Mouse (Mus musculus) kidney, postnatal 10 days (tissue): ENCODE results near the gene Ankrd9.

Experiments used
- DNase-seq: peaks from one replicate; pipeline ENCODE4 v3.0.0; 2021; ENCODE audit warnings: mixed read lengths

Gene Ankrd9

DNA sequence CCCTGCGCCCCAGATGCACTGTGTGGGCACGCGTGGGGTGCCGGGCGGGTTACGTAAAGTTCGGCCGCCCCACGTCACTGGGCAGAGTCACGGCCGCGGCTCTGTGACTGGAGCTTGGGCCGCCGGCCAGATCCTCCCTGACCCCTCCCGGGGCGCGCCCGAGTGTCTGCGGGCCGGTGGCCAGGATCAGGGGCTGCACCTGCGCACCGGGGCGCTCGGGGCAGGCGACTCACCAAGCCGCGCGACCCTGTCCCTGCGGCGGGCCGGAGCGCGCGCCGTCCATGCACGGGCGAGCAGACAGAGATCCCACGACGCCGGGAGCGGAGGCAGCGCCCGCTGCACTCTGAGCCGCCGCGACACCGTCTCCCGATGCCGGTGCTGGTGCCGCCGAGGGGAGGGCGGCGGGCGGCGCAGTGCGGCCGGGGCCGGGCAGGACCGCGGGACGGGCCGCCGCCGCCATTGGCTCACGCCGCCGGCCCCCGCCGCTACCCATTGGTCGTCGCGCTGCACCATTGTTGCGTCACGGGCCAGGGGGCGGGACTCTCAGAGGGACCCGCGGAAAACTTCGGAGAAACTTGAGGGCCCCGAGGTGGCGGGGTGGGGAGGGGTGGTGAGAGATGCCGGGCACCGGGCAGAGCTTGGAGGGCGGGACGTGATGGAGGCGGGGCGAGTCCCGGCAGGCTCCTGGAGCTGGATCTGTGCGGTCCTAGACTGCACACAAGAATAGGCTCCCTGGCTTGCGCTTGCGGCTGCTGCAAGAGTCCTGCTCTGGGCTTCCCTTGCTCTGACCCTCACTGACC, at the start of gene Ankrd9:
Gene Ankrd9, minus strand, starts transcription at position 434 of the 800 bp plus-strand sequence.
- DNase-seq: peak; percentile 99

DNA sequence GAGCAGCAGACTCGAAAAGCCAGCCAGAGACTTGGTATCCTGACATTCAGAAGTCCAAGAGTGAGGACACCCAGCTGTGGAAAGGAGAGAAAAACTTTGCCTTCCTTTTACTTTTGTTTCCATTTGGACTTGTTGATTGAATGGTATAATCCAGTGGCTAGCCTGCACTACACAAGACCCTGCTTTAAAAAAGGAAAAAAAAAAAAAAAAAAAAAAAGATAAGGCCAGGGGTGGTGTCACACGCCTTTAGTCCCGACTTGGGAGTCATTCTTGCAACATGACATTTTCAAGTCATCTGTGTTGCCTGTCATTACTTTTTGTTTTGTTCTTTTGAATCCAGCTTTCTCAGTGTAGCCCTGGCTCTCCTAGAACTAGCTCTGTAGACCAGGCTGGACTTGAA, 42.7 kb upstream of the Ankrd9 start:
- DNase-seq: no peak

DNA sequence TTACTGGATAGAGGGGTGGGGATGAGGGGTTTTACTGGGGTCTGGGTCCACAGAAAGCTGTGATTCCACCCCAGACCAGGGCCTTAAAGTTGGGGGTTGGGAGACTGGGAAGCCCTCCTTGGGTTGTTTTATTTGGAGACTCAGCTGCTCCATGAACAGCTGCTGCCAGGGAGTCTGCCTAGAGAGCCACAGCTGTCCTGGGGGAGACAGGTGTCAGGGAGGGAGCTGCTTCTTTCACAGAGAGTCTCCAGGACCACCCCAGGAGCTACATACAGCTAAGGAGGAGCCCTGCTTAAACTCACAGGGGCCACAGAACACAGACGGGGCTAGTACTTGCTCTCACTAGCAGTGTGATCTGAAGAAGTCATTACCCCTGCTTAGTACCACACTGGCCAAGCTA, 42.3 kb upstream of the Ankrd9 start:
- DNase-seq: no peak

DNA sequence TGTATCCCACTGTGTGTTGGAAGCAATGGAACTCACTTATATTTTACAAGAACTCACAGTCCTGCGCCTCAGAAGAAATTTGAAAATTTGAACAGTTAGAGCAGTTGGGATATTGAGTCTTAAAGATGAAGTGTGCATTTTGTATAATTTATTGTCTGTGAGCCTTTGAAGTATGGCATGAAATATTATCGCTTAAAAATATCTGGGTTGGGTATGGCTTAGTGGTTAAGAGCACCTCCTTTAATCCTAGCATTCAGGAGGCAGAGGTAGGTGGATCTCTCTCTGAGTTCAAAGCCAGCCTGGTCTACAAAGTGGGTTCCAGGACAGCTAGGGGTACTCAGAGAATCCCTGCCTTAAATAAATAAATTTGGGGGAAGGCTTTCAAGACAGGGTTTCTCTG, 40.2 kb upstream of the Ankrd9 start:
- DNase-seq: no peak

DNA sequence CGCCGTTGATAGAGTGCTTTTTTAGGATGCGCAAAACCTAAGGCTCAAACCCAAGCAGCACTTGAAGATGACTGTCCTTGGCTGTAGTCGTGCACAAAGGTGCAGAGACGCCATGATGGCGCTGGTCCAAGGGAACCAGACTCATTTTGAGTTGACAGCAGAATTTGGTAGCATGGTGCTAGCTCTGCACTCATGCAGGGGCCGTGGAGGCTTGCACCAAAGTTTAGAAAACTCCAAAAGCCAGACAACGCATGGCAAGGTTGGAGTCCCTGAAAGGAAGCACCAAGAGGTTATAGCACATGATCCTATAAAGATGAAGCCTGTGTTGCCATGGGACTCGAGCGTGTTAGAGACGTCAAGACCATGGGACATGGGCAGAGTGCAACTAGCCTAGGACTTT, 39.2 kb upstream of the Ankrd9 start:
- no peak for DNase-seq

DNA sequence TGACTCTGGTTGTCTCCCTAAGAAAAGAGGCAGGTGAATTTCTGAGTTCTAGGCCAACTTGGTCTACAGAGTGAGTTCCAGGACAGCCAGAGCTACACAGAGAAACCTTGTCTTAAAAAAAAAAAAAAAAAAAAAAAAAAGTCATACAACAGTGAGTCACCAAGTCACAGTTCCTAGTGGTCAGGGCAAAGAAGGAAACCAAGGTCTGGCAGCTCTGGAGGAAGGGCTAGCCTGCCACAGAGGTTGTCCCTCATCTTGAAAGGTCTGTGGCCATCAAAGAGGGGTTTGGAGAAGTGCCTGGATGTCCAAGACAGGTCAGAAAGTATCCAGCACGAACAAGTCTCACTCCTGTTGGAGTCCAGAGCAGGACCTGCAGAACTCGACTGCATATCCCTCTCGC, 38.0 kb upstream of the Ankrd9 start:
- no peak for DNase-seq

DNA sequence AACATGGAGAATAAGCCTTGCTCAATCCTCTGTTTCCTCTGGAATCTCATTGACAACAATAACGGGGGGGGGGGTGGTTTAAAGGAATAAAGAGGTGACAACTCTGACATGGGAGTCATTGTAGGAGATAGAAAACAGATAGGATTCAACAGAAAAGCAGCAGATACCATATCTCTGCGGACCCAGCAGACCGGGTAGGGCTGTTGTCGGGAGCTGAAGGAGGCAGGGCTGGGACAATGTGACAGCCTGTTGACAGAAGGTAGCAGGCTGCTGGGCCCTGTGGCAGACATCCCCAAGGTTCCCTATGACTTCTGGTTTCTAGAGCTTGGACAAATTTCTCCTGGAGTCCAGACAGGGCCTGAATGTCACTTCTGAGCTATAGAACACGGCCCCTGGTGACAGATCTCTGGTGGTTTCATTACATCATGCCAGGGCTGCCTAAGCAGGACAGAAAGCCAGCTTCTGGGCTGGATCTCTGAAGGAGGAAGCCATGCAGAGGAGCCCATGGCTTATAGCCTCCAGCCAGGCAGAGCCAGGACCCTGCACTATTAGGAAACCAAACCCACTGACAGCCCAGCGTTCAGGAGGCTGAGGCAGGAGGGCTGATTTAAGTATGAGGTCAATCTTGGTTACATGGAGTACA, 30.9 kb upstream of the Ankrd9 start:
- no peak for DNase-seq

DNA sequence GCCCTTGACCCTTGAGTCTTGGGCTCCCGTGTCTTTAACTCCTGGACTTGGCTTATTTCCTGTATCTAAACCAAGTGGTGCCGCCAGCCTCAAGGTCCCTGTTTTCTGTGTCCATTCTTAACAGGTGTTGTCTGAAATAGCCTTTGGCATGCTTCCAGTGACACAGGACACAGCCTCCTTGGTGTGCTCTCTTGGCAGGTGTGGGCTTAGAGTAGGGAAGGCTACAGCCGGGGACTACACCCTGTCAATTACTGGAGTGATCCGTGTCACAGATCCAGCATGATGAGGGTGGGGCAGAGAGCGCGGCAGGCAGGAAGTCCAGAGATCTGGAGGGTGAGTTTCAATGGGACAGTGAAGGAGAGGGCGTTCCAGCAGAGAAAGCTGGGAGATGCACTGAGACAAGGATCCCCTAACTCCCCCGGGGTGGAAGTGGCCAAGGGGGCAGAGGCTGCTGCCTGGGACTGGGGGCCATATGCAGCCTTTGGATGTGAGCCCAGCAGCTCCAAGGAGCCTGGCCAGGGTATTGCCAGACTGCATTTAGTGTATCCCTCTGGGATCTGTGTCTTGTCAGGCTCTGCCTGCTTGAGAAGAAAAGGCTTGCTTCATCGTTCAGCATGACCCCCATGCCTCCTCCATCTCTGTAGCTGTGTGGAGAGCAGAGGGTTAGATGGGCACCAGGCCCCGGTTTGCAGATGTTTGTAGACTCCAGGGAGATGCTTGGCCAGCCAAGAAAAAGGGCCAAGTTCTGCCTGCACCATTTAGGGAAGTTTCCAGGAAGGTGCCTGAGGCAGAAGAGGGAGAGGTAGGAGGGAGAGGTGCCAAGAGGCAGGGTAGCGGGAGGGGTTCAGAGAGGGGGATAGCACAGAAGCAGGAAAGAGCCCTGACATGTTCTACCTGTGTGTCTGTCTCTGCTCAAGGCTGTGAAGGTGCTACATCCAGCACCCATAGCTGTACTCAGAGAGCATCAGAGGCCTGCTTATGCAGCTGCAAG, 30.0 kb upstream of the Ankrd9 start:
- no peak for DNase-seq

DNA sequence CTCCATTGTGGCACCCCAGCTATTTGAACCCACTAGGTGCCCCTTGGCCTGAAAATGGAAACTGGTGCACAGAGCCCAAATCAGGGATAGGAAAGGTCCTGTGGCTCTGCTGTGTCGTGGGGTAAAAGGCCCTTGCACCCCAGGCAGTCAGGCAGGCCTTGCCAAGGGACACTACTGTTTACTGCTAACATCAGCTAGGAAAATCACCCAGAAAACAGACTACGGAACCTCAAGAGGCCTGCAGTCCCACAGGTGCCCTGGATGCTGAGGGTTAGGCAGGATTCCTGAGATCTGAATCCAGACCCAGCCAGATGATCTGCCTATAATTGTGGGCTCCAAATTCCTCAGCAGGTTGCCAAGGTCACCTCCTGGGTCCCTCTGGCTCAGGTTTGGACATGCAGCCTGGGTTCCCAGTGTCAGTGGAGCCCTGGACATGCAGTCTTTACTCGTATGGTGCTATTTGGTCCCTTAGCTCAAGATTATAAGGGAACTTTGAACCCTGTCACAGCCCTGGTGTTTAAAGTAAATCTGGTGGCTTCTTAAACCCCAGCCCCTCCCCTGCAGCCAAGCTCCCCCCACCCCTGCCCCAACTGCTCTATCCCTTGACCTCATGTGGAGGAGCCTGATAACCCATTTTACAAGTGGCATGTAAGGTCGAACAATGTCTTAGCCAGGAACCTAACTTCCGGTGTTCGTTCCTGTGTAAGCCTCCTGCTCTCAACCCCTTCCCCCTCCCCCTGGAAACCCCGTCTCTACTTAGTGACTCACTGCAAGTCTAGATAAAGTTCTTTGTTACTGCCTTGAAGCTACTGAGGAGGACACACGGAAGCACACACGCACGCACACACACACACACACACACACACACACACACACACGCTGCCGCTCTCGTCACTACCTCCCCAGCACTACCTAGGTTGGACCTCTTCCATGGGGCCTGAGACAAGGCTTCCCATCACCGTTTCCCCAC, 28.6 kb upstream of the Ankrd9 start:
- peak; percentile 71 for DNase-seq

DNA sequence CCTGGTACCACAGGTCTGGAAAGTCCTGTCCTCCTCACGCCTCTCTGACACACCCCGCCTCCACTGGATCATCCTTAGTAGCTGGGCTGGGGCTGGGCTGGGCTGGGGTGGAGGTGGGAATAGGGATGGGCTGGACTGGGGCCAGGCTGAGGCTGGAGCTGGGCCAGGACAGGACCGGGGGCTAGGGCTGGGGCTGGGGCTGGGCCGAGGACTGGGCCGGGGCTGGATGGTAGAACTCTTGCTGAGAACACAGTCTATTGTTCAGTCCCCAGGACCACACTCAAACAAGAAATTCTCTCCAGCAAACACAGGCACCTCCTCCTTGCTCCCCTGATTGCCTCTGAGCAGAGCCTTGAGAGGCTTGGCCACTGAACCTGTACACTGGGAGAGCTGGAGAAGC, 27.5 kb upstream of the Ankrd9 start:
- no peak for DNase-seq

DNA sequence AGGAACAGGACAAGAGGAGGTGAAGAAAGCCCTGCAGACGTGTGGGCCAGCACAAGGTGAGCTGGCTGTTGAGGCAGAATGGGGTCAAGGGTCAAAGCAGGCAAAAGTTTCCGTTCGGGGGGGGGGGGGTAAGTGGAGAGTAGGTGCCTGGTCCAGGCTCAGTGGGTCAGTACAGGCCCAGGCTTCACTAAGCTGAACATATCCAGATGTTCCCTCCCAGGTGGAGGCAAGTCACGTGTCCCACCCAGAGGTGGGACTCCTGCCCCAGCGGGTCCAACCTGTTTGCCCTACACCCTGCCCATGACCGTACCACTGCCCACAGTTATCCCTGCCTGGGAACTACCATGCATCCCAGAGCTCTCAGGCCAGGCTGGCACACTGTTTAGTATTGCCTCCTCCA, 27.0 kb upstream of the Ankrd9 start:
- DNase-seq: no peak

DNA sequence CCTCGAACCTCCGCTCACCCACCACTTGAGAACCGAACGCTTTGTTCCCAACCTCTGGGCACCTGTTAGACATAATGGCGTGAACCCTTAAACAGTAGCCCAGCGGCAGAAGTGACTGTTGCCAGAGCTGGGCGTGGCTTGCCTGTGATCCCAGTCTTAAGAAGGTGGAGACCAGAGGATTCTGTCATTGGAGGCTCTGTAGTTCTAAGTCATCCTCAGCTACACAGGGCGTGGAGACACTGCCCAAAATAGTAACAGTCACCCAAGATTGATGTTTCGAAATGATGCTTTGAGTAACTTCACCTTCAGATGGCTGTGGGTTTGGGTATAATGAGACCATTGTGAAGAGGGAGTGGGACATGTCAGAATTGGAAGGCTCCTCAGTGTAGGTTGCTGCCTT, 25.3 kb upstream of the Ankrd9 start:
- no peak for DNase-seq

DNA sequence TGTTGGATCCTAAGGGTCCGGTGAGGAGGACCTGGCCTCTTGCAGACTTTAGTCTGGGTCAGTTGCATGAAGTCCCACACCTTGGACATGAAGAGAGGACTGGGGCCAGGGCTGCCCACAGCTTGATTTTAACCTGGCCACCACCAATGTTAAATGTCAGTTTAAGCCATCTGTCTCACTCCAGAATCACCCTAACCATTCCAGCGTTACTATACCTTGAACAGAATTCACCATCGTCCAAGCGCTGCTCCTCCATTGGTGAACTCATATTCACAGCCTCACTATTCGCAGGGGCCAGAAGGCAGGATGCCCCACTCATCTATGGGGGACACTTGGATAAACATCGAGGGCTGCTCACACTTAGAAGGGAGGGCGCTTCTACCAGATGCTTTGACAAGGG, 22.1 kb upstream of the Ankrd9 start:
- DNase-seq: no peak

DNA sequence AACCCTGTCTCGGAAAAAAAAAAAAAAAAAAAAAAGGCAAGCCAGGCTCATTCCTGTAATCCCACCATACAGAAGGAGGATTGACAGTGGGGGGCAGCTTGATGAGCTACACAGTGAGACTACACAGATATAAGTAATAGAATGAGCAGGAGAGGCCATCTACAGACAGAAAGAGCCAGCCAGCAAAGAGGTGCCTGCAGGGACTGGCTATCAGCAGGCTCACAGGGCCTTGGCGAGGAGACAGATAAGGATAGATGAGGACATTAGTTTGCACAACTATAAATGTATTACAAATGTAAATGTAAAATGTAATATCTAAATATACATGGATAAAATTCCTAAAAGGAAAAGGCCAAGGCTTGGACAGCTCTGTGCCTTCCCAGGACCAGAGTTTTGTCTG, 21.0 kb upstream of the Ankrd9 start:
- no peak for DNase-seq

DNA sequence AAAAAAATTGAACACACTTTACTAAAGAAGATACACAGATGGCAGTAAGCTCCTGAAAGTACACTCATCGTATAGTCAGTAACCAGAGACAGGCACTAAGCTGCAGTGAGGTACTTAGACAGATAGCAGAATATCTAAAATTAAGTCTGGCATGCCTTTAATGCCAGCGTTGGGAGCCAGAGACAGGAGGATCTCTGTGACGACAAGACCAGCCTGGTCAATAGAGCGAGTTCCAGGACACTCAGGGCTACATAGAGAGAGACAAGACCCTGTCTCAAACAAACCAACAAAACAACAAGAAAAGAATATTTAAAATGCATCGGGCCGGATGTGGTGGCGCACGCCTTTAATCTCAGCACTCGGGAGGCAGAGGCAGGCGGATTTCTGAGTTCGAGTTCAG, 19.3 kb upstream of the Ankrd9 start:
- no peak for DNase-seq

DNA sequence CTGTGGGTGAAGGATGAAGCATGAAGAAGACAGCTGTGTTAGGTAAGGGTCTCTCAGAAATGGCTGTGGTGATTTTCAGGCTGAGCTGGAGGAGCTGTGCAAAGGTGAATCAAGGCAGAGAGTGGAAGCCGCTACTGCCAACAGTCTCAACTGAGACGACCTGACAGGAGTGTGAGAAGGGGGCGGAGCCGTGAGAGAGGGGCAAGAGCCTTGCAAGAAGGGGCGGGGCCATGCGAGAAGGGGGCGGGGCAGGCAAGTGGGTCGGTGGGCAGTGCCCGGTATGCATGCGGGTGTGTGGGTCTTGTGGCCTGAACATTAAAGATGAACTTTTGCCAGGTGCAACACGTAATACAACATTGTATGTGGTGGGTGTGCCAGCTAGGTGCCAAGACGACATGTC, 15.8 kb upstream of the Ankrd9 start:
- peak; percentile 39 for DNase-seq

DNA sequence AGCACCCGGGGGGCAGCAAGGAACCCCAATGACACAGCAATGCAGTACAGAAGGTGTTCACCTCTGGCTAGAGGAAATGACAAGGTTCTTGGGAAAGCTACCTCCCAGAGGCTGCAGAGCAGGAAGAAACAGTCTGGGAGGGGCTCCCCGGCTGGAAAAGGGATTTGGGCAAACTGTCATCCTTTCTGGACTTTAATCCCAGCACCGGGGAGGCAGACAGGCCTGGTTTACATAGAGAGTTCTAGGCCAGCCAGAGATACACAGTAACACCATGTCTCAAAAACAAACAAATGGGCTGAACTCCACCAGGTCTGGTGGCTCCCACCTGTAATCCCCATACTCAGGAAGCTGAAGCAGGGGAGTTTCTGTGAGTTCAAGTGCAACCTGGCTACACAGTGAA, 14.4 kb upstream of the Ankrd9 start:
- DNase-seq: no peak

DNA sequence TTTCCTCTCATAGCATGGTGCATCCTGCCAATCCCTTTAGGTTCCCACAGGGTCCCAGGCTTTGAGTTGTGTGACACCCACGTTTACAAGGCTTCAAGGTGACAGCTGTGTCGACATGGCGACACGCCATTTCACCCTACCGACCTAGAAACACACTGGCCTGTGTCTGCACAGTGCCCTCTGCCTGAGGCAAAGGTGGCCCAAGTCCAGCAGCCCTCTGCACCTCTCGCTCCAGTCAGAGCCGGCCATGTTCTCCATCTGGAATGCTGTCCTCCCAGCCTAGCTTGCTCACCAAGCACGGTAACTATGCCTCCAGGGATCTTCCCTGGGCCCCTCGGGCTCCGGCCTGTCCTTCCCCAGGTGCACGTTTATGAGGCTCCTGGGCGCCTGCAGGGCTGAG, 13.9 kb upstream of the Ankrd9 start:
- peak; percentile 59 for DNase-seq

DNA sequence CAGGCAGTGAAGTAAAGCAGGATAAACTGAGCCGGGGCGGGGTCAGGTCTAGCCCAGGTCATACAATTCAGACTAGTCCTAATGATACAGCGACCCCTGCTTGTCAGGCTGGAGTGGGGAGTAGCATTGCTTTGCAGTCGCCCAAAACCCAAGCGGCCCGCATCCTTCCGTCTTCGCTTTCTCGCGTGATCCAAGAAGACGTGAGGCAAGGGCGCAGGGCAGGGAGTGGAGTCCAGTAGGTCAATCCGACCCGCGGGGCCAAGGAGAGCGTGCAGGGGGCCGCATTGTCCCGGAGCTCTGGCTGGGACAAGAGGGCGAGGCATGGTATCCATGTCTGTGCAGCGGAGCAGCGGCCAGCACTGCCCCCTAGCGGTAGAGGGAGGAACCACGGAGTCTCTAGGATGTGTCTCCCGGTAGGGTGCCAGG, 13.3 kb upstream of the Ankrd9 start:
- peak; percentile 96 for DNase-seq

DNA sequence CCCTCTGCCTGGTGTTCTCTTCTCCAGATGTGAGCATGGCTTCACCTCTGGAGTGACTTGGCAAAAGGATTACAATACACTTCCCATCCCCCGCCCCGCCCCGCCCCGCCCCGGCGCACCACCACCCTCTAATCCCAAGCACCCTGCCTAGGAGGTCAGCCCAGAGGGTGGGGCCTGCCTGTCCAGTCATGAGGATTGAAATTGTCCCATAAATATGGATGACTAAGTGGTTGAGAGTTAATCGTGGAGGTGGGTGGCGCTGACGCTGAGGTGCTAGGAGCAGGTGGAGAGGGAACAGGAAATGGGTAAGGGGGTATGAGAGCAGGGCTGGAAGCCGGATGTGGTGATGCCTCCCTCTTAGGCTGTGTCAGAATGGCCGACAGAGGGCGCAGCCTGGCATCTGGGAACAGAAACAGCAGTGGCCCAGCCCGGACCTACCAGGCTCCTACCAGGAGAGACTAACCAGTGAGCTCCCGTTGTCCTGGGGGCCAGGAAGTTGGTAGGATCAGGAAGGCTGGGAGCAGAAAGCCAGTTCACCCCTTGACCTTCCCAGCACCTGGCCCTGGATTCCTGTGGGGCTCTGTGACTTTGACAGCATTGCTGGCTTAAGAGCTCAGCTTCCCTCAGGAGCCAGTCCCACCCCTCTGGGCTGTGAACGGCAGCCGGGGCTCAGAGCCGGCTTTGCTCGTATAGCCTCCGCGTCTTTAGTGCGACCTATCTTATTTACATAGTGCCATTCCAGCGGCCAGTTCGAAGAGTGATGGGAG, 12.7 kb upstream of the Ankrd9 start:
- peak; percentile 86 for DNase-seq

DNA sequence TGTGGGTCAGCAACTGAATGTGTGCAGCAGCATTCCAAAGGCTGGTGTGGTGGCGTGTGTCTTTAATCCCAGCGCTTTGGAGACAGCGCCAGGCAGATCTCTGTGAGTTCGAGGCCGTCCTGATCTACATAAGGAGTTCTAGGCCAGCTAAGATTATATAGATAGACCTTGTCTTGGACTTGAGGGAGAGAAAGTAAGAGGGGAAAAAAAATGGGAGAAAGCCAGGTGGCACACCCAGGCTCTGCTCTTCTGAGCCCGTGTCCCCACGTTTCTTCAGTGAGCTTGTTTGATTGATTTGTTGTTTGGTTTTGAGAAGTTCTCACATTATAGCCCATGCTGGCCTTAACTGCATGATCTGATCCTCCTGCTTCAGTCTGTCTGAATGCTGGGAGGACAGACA, 11.7 kb upstream of the Ankrd9 start:
- no peak for DNase-seq
